Mouse (Mus musculus): ENCODE measurements around the gene Ankrd17.

GRCm38 (mm10) chr5:90414925-90415295 lies 48.5 kb upstream of the Ankrd17 start:
- TF ChIP-seq CTCF (IDR thresholded peaks at IDR 0.05; ENCODE audit: extremely low read depth, insufficient read length, insufficient replicate concordance, low read depth, low read length) (no peak), POLR2A (IDR thresholded peaks at IDR 0.05; ENCODE audit: low read depth, low read length) (no peak)
